18 mouse cellular contexts compared by ENCODE assay signal in the genomic region with DNA sequence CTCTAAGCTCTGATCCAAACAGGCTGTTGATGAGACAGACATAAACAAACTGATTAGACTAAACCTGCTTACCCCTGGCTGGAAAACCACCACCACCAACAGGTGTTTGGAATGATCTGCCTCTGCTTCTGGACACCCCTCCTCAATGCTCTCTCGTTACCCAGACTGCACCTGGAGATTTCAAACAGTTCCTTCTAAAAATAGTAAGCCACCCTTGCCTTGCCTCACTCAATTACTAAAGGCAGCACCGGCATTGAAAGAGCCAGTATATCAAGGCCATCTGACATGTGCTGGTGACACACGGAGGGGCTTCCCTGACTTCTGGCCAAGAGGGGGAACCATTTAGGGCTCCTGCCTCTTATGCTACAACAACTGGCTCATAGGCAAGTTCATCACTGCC. TPM values are rescaled to one million over a fixed set of nuclear protein-coding genes. Genes with fewer than 3 reads are reported as not detected.
DNase-seq lines count a peak whose midpoint lies in the region; ATAC-seq and TF ChIP-seq lines count a peak whose summit lies in the region.
"Had no signal": no experiment of that assay in that cellular context is flagged by ENCODE, and none has a peak within 500 bp of the region (broad histone marks: within the 10 kb centered on the region; RNA-seq: fewer than 3 reads in every experiment).

No protein-coding gene starts in this region.

- no peaks in the 10 kb centered on the region for H3K9me3 ChIP-seq in heart, embryonic 13.5 days
- no peaks in the 10 kb centered on the region for H3K9me3 ChIP-seq in heart, embryonic 10.5 days
- H3K9me3 ChIP-seq in heart, postnatal 0 days (replicated peaks; ENCODE audit: control insufficient read depth, low read length), result no peaks in the 10 kb centered on the region
- H3K9me3 ChIP-seq in midbrain, embryonic 11.5 days (ENCODE audit: control insufficient read depth, low read length), result no peaks in the 10 kb centered on the region
- no peaks in the 10 kb centered on the region for H3K9me3 ChIP-seq in midbrain, embryonic 15.5 days
- H3K9me3 ChIP-seq: embryonic facial prominence, embryonic 10.5 days; forebrain, embryonic 15.5 days; hindbrain, embryonic 15.5 days had no signal

- WGBS in heart, embryonic 13.5 days, result 25% methylated on average over 3 of the region's 3 CpGs
- 42% methylated on average over 3 of the region's 3 CpGs for WGBS in heart, embryonic 10.5 days
- WGBS in heart, postnatal 0 days, result 18% methylated on average over 3 of the region's 3 CpGs
- 70% methylated on average over 3 of the region's 3 CpGs for WGBS in midbrain, embryonic 11.5 days
- WGBS in midbrain, embryonic 15.5 days, result 60% methylated on average over 3 of the region's 3 CpGs

- H3K9ac ChIP-seq in heart, embryonic 13.5 days, result no peak overlapping the region
- H3K9ac ChIP-seq in heart, postnatal 0 days (replicated peaks; ENCODE audit: low read depth, low read length), result no peak overlapping the region
- H3K9ac ChIP-seq in midbrain, embryonic 11.5 days (ENCODE audit: low read length), result no peak overlapping the region
- no peak overlapping the region for H3K9ac ChIP-seq in midbrain, embryonic 15.5 days
- H3K9ac ChIP-seq: forebrain, embryonic 15.5 days; hindbrain, embryonic 15.5 days had no signal

- ATAC-seq in heart, embryonic 13.5 days (ENCODE audit: extremely low read depth, insufficient number of reproducible peaks, low FRiP score, low TSS enrichment), result no peak
- peak; percentile 54 for ATAC-seq in heart, postnatal 0 days (ENCODE audit: insufficient read depth, low read depth)
- ATAC-seq in midbrain, embryonic 11.5 days (ENCODE audit: low FRiP score), result no peak
- no peak for ATAC-seq in midbrain, embryonic 15.5 days (replicated peaks)
- ATAC-seq: forebrain, embryonic 15.5 days had no signal

- H3K27ac ChIP-seq in heart, embryonic 13.5 days (replicated peaks), result peak overlapping the region; percentile 59
- no peak overlapping the region for H3K27ac ChIP-seq in heart, embryonic 10.5 days
- H3K27ac ChIP-seq in heart, postnatal 0 days (ENCODE audit: low read depth), result peak overlapping the region; percentile 64
- H3K27ac ChIP-seq in midbrain, embryonic 11.5 days (ENCODE audit: low read depth, low read length), result no peak overlapping the region
- no peak overlapping the region for H3K27ac ChIP-seq in midbrain, embryonic 15.5 days
- H3K27ac ChIP-seq: embryonic facial prominence, embryonic 10.5 days; forebrain, embryonic 15.5 days; hindbrain, embryonic 15.5 days had no signal

- no peaks in the 10 kb centered on the region for H3K27me3 ChIP-seq in heart, embryonic 13.5 days (replicated peaks)
- H3K27me3 ChIP-seq in heart, embryonic 10.5 days (ENCODE audit: insufficient read depth, poor library complexity, severe bottlenecking), result no peaks in the 10 kb centered on the region
- H3K27me3 ChIP-seq in heart, postnatal 0 days (ENCODE audit: control insufficient read depth, insufficient read depth, low read length), result no peaks in the 10 kb centered on the region
- H3K27me3 ChIP-seq in midbrain, embryonic 11.5 days (ENCODE audit: control insufficient read depth, insufficient read depth, low read length), result no peaks in the 10 kb centered on the region
- H3K27me3 ChIP-seq in midbrain, embryonic 15.5 days (replicated peaks), result no peaks in the 10 kb centered on the region
- H3K27me3 ChIP-seq: forebrain, embryonic 15.5 days; hindbrain, embryonic 15.5 days had no signal

- H3K4me2 ChIP-seq in heart, embryonic 13.5 days, result no peak overlapping the region
- H3K4me2 ChIP-seq in heart, postnatal 0 days (ENCODE audit: low read depth, low read length), result no peak overlapping the region
- no peak overlapping the region for H3K4me2 ChIP-seq in midbrain, embryonic 11.5 days
- H3K4me2 ChIP-seq in midbrain, embryonic 15.5 days, result no peak overlapping the region
- H3K4me2 ChIP-seq: forebrain, embryonic 15.5 days; heart, embryonic 11.5 days; hindbrain, embryonic 15.5 days had no signal

- peaks cover 76% of the 10 kb centered on the region for H3K36me3 ChIP-seq in heart, embryonic 13.5 days
- peaks cover 55% of the 10 kb centered on the region for H3K36me3 ChIP-seq in heart, embryonic 10.5 days
- H3K36me3 ChIP-seq in heart, postnatal 0 days (replicated peaks; ENCODE audit: control insufficient read depth, insufficient read depth, low read length), result peaks cover 64% of the 10 kb centered on the region
- no peaks in the 10 kb centered on the region for H3K36me3 ChIP-seq in midbrain, embryonic 11.5 days (ENCODE audit: control insufficient read depth, insufficient read depth, low read length)
- 0 out of 2 replicates have a peak, but pooled peaks cover 3% of the 10 kb centered on the region for H3K36me3 ChIP-seq in midbrain, embryonic 15.5 days (replicated peaks)
- H3K36me3 ChIP-seq: embryonic facial prominence, embryonic 10.5 days; forebrain, embryonic 15.5 days had no signal

- no peak overlapping the region for H3K4me3 ChIP-seq in heart, embryonic 13.5 days
- H3K4me3 ChIP-seq in heart, embryonic 10.5 days, result no peak overlapping the region
- H3K4me3 ChIP-seq in heart, postnatal 0 days (ENCODE audit: low read depth, low read length), result no peak overlapping the region
- H3K4me3 ChIP-seq in midbrain, embryonic 11.5 days (ENCODE audit: low read depth, low read length), result no peak overlapping the region
- H3K4me3 ChIP-seq in midbrain, embryonic 15.5 days, result no peak overlapping the region
- H3K4me3 ChIP-seq: embryonic facial prominence, embryonic 10.5 days; forebrain, embryonic 15.5 days; hindbrain, embryonic 15.5 days had no signal

- TF ChIP-seq EP300 in heart, postnatal 0 days (IDR thresholded peaks at IDR 0.05; ENCODE audit: low read depth), result no peak

- DNase-seq in heart, embryonic 10.5 days (ENCODE audit: low spot score), result no peak
- peak; percentile 50 for DNase-seq in heart, postnatal 0 days (ENCODE audit: low spot score)
- DNase-seq in heart, adult 8-10 months (ENCODE audit: low spot score), result no peak
- peak; percentile 26 for DNase-seq in midbrain, embryonic 11.5 days (ENCODE audit: low spot score, missing footprints)
- no peak for DNase-seq in right cerebral cortex, postnatal 14 days
- DNase-seq: adrenal gland, adult 2 months; adrenal gland, postnatal 25 days; cerebellum, adult 2 months; cerebellum, postnatal 10 days; gastrocnemius, postnatal 36 days; kidney, adult 11 months; kidney, adult 9 months had no signal

- TF ChIP-seq CTCF in heart, postnatal 0 days (IDR thresholded peaks at IDR 0.05; ENCODE audit: low read depth), result no peak

- H3K4me1 ChIP-seq in heart, embryonic 13.5 days, result peaks cover 20% of the 10 kb centered on the region
- peaks cover 10% of the 10 kb centered on the region; the same call in 1 of the 2 replicates for H3K4me1 ChIP-seq in heart, embryonic 10.5 days
- peaks cover 12% of the 10 kb centered on the region for H3K4me1 ChIP-seq in heart, postnatal 0 days (ENCODE audit: control insufficient read depth, insufficient read depth)
- no peaks in the 10 kb centered on the region for H3K4me1 ChIP-seq in midbrain, embryonic 11.5 days (ENCODE audit: control insufficient read depth, insufficient read depth, low read length)
- H3K4me1 ChIP-seq in midbrain, embryonic 15.5 days, result no peaks in the 10 kb centered on the region
- H3K4me1 ChIP-seq: forebrain, embryonic 15.5 days; hindbrain, embryonic 15.5 days had no signal

RNA-seq across cellular contexts. Expression of gene Pitrm1, which starts 42.9 kb away (rescaled TPM):
- polyA plus RNA-seq in heart, embryonic 13.5 days (2015; fragmentation: Nextera tagmentation; extraction: Ambion mirVana), result 69.0 and 73.5 TPM in 2 replicates
- 86.1 and 93.6 TPM in 2 replicates for polyA plus RNA-seq in heart, embryonic 10.5 days (2016; fragmentation: Nextera tagmentation; extraction: Ambion mirVana)
- total RNA-seq in heart, postnatal 0 days (2014; rRNA removed; ENCODE audit: low replicate concordance), result 45.7 and 66.9 TPM in 2 replicates
- polyA plus RNA-seq in heart, postnatal 0 days (2015; fragmentation: Nextera tagmentation; extraction: Ambion mirVana), result 37.2 and 38.4 TPM in 2 replicates
- 10 to 100 TPM; 49.4 to 60.1 (median 58.5) TPM for total RNA-seq in heart, adult 8-10 months (2022)
- polyA plus RNA-seq in midbrain, embryonic 11.5 days (2014; fragmentation: Nextera tagmentation; extraction: Ambion mirVana), result 98.7 and 109 TPM in 2 replicates
- polyA plus RNA-seq in midbrain, embryonic 15.5 days (2015; fragmentation: Nextera tagmentation; extraction: Ambion mirVana), result 44.9 and 49.9 TPM in 2 replicates

RNA-seq across cellular contexts. Expression of gene Pfkp, which starts 57.7 kb away (rescaled TPM):
- polyA plus RNA-seq in heart, embryonic 13.5 days (2015; fragmentation: Nextera tagmentation; extraction: Ambion mirVana), result 170 and 188 TPM in 2 replicates
- polyA plus RNA-seq in heart, embryonic 10.5 days (2016; fragmentation: Nextera tagmentation; extraction: Ambion mirVana), result 121 and 191 TPM in 2 replicates
- total RNA-seq in heart, postnatal 0 days (2014; rRNA removed; ENCODE audit: low replicate concordance), result 149 and 162 TPM in 2 replicates
- polyA plus RNA-seq in heart, postnatal 0 days (2015; fragmentation: Nextera tagmentation; extraction: Ambion mirVana), result 77.3 and 82.9 TPM in 2 replicates
- 10 to 100 TPM; 27.7 to 47.5 (median 33.5) TPM for total RNA-seq in heart, adult 8-10 months (2022)
- 33.5 and 34.7 TPM in 2 replicates for polyA plus RNA-seq in midbrain, embryonic 11.5 days (2014; fragmentation: Nextera tagmentation; extraction: Ambion mirVana)
- 374 and 418 TPM in 2 replicates for polyA plus RNA-seq in midbrain, embryonic 15.5 days (2015; fragmentation: Nextera tagmentation; extraction: Ambion mirVana)

Comparison
In these comparisons a context has a peak if more than half of its experiments do, and no peak if none do; other contexts are left out.
1. H3K27ac ChIP-seq: peak in heart, embryonic 13.5 days (single experiment) and heart, postnatal 0 days (single experiment); none in heart, embryonic 10.5 days (single experiment), midbrain, embryonic 11.5 days (single experiment) and midbrain, embryonic 15.5 days (single experiment).
2. DNase-seq: peak in heart, postnatal 0 days (single experiment) and midbrain, embryonic 11.5 days (single experiment); none in heart, embryonic 10.5 days (single experiment), heart, adult 8-10 months (single experiment) and right cerebral cortex, postnatal 14 days (single experiment).